Mouse (Mus musculus): ENCODE results near the gene Rps4x. TPM values are rescaled to one million over a fixed set of nuclear protein-coding genes. Genes with fewer than 3 reads are reported as not detected.
"Not testable (repeated sequence)": the region's sequence is repeated elsewhere in the genome, so short reads cannot be mapped to it uniquely, and the experiment has no call there.

Gene Rps4x
- polyA plus RNA-seq (2012; rRNA removed) = 620 and 709 TPM in 2 replicates

- no peak for DNase-seq (ENCODE audit: low read depth)
These were observed at the start of gene Rps4x for GRCm38 (mm10) chrX:102188712-102189497. Rps4x (minus strand) TSS chrX:102189394.

DNA sequence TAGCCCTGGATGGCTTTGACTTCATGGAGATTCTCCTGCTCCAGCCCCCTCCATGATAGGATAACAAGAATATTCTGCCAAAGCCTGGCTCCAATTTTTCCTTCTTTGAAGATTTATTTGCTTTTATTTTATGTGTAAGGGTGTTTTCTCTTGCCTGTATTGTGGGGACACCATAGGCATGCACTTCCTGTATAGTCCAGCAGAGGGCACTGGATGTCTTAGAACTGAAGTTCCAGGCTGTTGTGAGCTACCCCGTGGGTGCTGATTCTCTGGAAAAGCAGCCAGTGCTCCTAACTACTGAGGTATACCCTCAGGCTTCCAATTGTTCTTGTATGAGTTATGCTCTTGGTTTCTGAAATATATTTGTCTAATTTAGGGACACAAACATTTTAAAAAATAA, 29.9 kb upstream of the Rps4x start:
- DNase-seq (ENCODE audit: low read depth) = no peak

DNA sequence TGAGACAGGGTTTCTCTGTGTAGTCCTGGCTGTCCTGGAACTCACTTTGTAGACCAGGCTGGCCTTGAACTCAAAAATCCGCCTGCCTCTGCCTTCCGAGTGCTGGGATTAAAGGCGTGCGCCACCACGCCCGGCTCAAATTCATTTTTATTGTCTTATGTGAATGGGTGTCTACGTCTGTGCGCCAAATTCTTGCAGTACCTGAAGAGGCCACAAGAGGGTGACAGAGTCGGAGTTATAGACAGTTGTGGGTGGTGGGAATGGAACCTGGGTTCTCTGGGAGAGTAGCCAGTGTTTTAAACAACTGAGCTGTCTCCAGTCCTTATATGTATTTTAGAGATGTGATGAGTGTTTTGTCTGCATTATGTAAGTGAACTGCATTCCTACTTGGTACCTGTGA, 26.2 kb upstream of the Rps4x start:
- DNase-seq (ENCODE audit: low read depth) = not testable (repeated sequence)

DNA sequence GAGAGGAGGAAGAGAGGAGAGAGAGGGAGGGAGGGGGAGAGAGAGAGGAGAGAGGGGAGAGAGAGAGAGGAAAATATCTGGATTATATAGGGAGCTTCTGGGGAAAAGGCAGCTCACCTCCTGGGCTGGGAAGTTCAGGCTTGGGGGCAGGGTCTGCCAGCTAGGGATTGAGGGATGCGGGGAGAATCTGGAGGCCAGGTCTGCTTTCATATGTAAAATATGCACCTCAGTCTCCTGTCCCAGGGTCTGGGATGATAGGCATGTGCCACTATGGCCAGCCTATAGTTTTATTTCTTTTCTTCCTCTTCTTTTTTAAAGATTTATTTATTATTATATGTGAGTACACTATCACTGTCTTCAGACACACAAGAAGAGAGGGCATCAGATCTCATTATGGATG, 1.6 kb upstream of the Rps4x start:
- no peak for DNase-seq (ENCODE audit: low read depth)

GRCm38 (mm10) chrX:102189581-102189980, 387 bp upstream of the Rps4x start:
- DNase-seq (ENCODE audit: low read depth) = no peak

GRCm38 (mm10) chrX:102187023-102187699, 2.0 kb downstream of the Rps4x start:
- DNase-seq (ENCODE audit: low read depth) = no peak

GRCm38 (mm10) chrX:102182575-102182974, 6.6 kb downstream of the Rps4x start:
- no peak for DNase-seq (ENCODE audit: low read depth)

DNA sequence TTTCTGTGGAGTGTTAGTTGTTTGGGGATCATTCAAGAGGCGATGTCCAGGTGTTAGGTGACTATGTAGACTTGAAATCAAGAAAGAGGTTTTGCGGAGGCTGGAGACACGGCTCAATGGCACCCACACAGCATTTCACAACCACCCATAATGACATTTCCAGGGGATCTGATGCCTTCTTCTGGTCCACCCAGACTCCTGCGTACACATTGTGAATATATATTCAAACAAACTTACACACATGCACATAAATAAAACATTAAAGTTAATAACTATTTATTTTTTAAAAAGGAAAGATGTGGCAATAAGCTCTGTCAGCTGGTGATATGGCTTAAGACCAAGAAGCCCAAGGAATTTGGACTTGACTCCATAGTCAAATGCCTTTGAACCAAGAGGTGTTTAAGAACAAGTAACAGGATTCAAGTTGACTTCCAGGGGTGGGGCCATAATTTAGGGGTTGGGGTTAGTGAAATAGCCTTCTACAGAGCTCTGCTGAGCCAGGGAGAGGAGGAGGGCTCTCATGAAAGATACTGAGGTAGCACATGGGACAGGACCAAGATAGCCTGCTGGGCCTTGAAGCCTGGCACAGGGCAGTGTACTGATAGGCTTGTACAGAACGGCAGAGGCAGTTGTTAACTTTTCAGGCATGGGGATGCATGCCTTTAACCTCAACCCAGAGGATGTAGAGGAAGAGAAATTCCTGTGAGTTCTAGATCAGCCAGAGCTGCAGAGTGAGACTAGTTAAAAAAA, 13.5 kb downstream of the Rps4x start:
- DNase-seq (ENCODE audit: low read depth) = no peak

DNA sequence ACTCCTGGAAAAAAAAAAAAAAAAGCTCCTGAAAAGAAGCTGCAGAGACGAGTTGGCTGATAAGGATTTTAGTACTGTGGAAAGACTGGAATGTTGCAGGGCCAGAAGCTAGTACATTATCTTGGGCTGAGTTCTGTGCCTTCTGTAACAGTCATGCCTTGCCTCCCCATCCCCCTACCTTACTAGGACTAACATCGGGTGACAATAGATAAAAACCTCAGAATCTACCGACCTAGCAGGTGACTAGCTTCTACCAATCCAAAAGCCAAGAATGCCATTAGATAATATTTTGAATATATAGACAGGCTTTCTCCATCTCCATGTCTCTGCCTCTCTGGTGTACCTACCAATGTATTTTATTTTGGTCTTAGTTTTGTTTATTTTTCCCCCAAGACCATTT, 18.3 kb downstream of the Rps4x start:
- no peak for DNase-seq (ENCODE audit: low read depth)

DNA sequence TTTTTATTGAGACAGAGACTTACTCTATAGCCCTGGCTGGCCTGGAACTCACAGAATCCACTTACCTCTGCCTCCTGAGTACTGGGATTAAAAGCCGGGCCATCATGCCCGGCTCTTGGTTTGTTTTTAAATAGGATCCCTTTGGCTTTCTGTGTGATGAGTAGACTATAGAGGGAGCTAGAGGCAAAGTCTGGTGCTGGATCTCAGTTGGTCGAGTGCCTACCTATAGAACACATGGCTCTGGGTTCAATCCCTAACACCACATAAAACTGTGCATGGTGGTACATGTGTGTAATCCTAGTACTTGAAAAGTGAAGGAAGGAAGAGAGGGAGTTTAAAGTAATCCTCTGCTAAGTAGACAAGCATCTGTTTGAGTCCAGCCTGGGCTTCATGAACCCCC, 19.1 kb downstream of the Rps4x start:
- DNase-seq (ENCODE audit: low read depth) = no peak

GRCm38 (mm10) chrX:102169724-102170123, 19.5 kb downstream of the Rps4x start:
- DNase-seq (ENCODE audit: low read depth) = no peak

- DNase-seq (ENCODE audit: low read depth) = no peak
These were observed 22.2 kb downstream of the Rps4x start for GRCm38 (mm10) chrX:102166986-102167385.

DNA sequence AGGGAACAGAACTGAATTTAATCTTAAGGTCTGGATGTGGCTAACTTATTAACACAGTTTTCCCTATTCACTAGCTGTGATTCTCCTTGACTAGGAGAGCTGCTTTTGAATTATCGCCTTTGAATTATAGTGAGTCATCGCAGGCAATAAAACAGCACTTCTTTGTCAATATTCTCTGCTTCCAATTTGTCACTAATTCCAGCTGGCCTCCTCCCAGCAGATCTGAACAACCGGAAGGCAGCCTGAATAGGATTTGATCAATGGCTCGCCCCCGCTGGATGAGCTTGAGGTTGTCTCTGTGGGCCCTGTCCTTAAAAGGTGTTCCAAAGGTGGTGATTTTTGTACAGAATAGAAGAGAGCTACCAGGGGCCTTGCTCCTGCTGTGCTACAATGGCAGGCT, 22.7 kb downstream of the Rps4x start:
- no peak for DNase-seq (ENCODE audit: low read depth)

DNA sequence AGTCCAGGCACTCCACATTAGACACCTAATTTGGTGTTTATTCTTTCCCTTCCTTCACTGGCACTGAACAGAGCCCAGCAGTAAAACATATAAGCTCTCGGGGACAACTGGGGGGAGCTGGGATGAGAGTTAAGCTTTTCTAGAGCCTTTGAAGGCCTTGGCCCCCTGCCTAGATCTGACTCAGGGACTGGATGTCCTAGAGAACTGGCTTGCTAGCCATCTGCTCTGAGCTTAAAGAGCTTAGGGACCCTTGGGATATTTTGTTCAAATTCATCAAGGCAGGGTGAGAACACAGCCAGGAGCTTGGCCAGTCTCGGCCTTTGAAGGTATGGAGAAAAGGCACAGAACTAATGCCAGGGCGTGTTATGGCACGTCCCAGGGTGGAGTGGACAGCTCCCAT, 25.7 kb downstream of the Rps4x start:
- DNase-seq (ENCODE audit: low read depth) = no peak

- no peak for DNase-seq (ENCODE audit: low read depth)
These were observed 26.1 kb downstream of the Rps4x start for GRCm38 (mm10) chrX:102163096-102163495.

DNA sequence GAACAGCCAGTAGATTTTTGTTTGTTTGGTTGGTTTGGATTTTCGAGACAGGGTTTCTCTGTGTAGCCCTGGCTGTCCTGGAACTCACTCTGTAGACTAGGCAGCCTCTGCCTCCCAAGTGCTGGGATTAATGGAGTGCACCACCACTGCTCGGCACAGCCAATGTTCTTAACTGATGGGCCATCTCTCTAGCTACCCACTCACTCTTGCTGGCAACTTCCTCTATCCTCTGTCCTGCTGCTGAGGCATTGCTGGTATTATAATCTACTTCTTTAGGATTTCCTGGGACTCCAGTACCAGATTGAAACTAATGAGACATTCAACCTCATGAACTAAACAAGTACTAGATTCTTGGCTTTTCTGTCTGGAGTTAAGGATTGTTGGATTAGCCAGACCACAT, 28.7 kb downstream of the Rps4x start:
- DNase-seq (ENCODE audit: low read depth) = no peak

DNA sequence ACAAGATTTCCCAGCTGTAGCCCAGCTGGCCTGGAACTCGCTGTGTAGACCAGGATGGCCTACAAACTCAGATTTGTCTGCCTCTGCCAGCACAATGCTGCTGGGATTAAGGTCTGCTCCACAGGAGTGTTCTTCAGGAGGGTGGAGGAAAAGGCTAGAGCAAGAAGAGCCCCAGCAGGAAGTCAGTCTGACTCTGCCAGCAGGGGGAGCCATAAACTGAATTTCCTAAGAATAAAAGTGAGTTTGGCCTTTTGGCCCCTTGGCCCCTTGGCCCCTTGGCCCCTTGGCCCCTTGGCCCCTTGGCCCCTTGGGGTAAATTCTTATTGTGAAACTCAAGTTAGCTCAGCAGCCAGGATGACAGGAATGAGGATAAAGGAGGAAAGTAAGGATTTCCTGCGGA, 29.4 kb downstream of the Rps4x start:
- DNase-seq (ENCODE audit: low read depth) = no peak

GRCm38 (mm10) chrX:102157423-102157791, 31.8 kb downstream of the Rps4x start:
- no peak for DNase-seq (ENCODE audit: low read depth)

- no peak for DNase-seq (ENCODE audit: low read depth)
These were observed 32.4 kb downstream of the Rps4x start, which contains the start of gene Ercc6l for GRCm38 (mm10) chrX:102156618-102157422. Ercc6l (minus strand) TSS chrX:102157091.

- DNase-seq (ENCODE audit: low read depth) = no peak
These were observed 48.0 kb downstream of the Rps4x start for GRCm38 (mm10) chrX:102141157-102141556.
